Mouse (Mus musculus) lung, embryonic 16.5 days (tissue): ENCODE data around the gene Gm10134. TPM values are rescaled to one million over a fixed set of nuclear protein-coding genes. Genes with fewer than 3 reads are reported as not detected.
"Not testable (repeated sequence)": the region's sequence is repeated elsewhere in the genome, so short reads cannot be mapped to it uniquely, and the experiment has no call there.

Source experiments
- ATAC-seq: fragments of 200-750 bp; cut with Nextera tagmentation; 2 replicates; pipeline ENCODE4 v1.8.0; 2017; ENCODE audit warnings: low read depth, mild to moderate bottlenecking, moderate library complexity
- H3K27ac ChIP-seq: fragments of 300-500 bp; sonication (generic); 2 replicates; pipeline ENCODE4 v1.5.1; 2014; ENCODE audit warnings: mild to moderate bottlenecking, control low read depth, low read length
- H3K27me3 ChIP-seq: fragments of 300-500 bp; sonication (generic); 2 replicates; pipeline ENCODE4 v1.6.1; 2014; ENCODE audit warnings: low read depth, low read length, mixed read lengths; ENCODE audit not compliant: control insufficient read depth, insufficient read depth
- H3K36me3 ChIP-seq: fragments of 300-500 bp; sonication (generic); 2 replicates; pipeline ENCODE4 v1.6.1; 2014; ENCODE audit warnings: low read length; ENCODE audit not compliant: control insufficient read depth, insufficient read depth
- H3K4me1 ChIP-seq: fragments of 300-500 bp; sonication (generic); replicated peaks from 2 replicates; pipeline ENCODE4 v1.6.1; 2014; ENCODE audit warnings: low read length, mixed read lengths; ENCODE audit not compliant: control insufficient read depth, insufficient read depth
- H3K4me2 ChIP-seq: fragments of 300-500 bp; sonication (generic); 2 replicates; pipeline ENCODE4 v1.6.1; 2014; ENCODE audit warnings: low read depth, low read length, control low read depth
- H3K4me3 ChIP-seq: fragments of 300-500 bp; sonication (generic); 2 replicates; pipeline ENCODE4 v1.5.1; 2014; ENCODE audit warnings: mild to moderate bottlenecking, low read length, control low read depth
- H3K9ac ChIP-seq: fragments of 300-500 bp; sonication (generic); 2 replicates; pipeline ENCODE4 v1.6.1; 2014; ENCODE audit warnings: low read length, control low read depth
- H3K9me3 ChIP-seq: fragments of 300-500 bp; sonication (generic); 2 replicates; pipeline ENCODE4 v1.6.1; 2016; ENCODE audit warnings: low read length; ENCODE audit not compliant: control insufficient read depth
- WGBS: fragments of 180-500 bp; shearing (Covaris S2); extraction: QIAGEN DNeasy Blood & Tissue Kit; methylation state at CpG from one replicate; pipeline ENCODE4 v1.1.7; 2014; 5-methylcytosine and 5-hydroxymethylcytosine counted together
- polyA plus RNA-seq: library from polyadenylated mRNA; unstranded; fragments of >200 nt; fragmentation: Nextera tagmentation; extraction: Ambion mirVana; gene quantifications from 2 replicates; pipeline ENCODE4 v1.2.1, GENCODE M21; 2015

The Gm10134 gene
- polyA plus RNA-seq, 1 experiment from 2014 or later, result 3.4 TPM

GRCm38 (mm10) chr2:28470591-28470990, 35.3 kb upstream of the Gm10134 start:
- Histone ChIP-seq H3K36me3 (peaks cover 37% of the 10 kb centered on the region), H3K4me3 (no peak overlapping the region), H3K9me3 (0 out of 2 replicates have a peak, but pooled peaks cover 7% of the 10 kb centered on the region), H3K9ac (no peak overlapping the region), H3K4me2 (no peak overlapping the region), H3K27ac (no peak overlapping the region), H3K4me1 (peaks cover 11% of the 10 kb centered on the region), H3K27me3 (no peaks in the 10 kb centered on the region)
- WGBS, result 84% methylated on average over 2 of the region's 2 CpGs
- no peak for ATAC-seq

- WGBS, result 91% methylated on average over 8 of the region's 8 CpGs
- not testable (repeated sequence) for H3K9me3 ChIP-seq
Measured at GRCm38 (mm10) chr2:28472011-28472410, 33.9 kb upstream of the Gm10134 start.

GRCm38 (mm10) chr2:28477993-28478392, 27.9 kb upstream of the Gm10134 start:
- not testable (repeated sequence) for H3K36me3 ChIP-seq, H3K4me3 ChIP-seq, H3K27me3 ChIP-seq, H3K4me1 ChIP-seq, H3K4me2 ChIP-seq, ATAC-seq, H3K9ac ChIP-seq, H3K9me3 ChIP-seq, H3K27ac ChIP-seq
- 92% methylated on average over 5 of the region's 5 CpGs for WGBS

More at GRCm38 (mm10) chr2:28472011-28472410, 33.9 kb upstream of the Gm10134 start:
- not testable (repeated sequence) for H3K4me2 ChIP-seq, H3K4me1 ChIP-seq, H3K9ac ChIP-seq, ATAC-seq, H3K4me3 ChIP-seq, H3K27ac ChIP-seq, H3K27me3 ChIP-seq
- H3K36me3 ChIP-seq, result peaks cover 37% of the 10 kb centered on the region

GRCm38 (mm10) chr2:28479208-28480204, 26.4 kb upstream of the Gm10134 start:
- Histone ChIP-seq H3K4me1 (no peaks in the 10 kb centered on the region), H3K27me3 (no peaks in the 10 kb centered on the region), H3K36me3 (no peaks in the 10 kb centered on the region), H3K9me3 (no peaks in the 10 kb centered on the region), H3K4me3 (no peak overlapping the region), H3K4me2 (no peak overlapping the region), H3K9ac (no peak overlapping the region), H3K27ac (no peak overlapping the region)
- ATAC-seq, result no peak
- WGBS, result 59% methylated on average over 20 of the region's 20 CpGs

GRCm38 (mm10) chr2:28483861-28484260, 22.0 kb upstream of the Gm10134 start:
- Histone ChIP-seq H3K27ac (no peak overlapping the region), H3K4me3 (no peak overlapping the region), H3K27me3 (no peaks in the 10 kb centered on the region), H3K36me3 (no peaks in the 10 kb centered on the region), H3K4me1 (no peaks in the 10 kb centered on the region), H3K4me2 (no peak overlapping the region), H3K9me3 (no peaks in the 10 kb centered on the region), H3K9ac (no peak overlapping the region)
- ATAC-seq, result no peak
- 63% methylated on average over 2 of the region's 2 CpGs for WGBS

- 58% methylated on average over 2 of the region's 2 CpGs for whole genome bisulfite sequencing
- no peak overlapping the region for H3K27ac ChIP-seq
Measured at GRCm38 (mm10) chr2:28494521-28494920, 11.4 kb upstream of the Gm10134 start.

GRCm38 (mm10) chr2:28495207-28495756, 10.6 kb upstream of the Gm10134 start:
- no peak overlapping the region for H3K9ac ChIP-seq
- no peak for ATAC-seq
- no peaks in the 10 kb centered on the region for H3K27me3 ChIP-seq
- H3K36me3 ChIP-seq, result no peaks in the 10 kb centered on the region
- WGBS, result 59% methylated on average over 14 of the region's 14 CpGs
- H3K9me3 ChIP-seq, result no peaks in the 10 kb centered on the region
- H3K4me3 ChIP-seq, result no peak overlapping the region
- H3K4me1 ChIP-seq, result peaks cover 5% of the 10 kb centered on the region; the same call in 1 of the 2 replicates
- H3K27ac ChIP-seq, result no peak overlapping the region
- no peak overlapping the region for H3K4me2 ChIP-seq

More at GRCm38 (mm10) chr2:28494521-28494920, 11.4 kb upstream of the Gm10134 start:
- ATAC-seq, result no peak
- Histone ChIP-seq H3K4me3 (no peak overlapping the region), H3K4me2 (no peak overlapping the region), H3K4me1 (peaks cover 5% of the 10 kb centered on the region; the same call in 1 of the 2 replicates), H3K9ac (no peak overlapping the region), H3K27me3 (no peaks in the 10 kb centered on the region), H3K9me3 (no peaks in the 10 kb centered on the region), H3K36me3 (no peaks in the 10 kb centered on the region)

GRCm38 (mm10) chr2:28495801-28496595, 9.9 kb upstream of the Gm10134 start:
- peaks cover 5% of the 10 kb centered on the region; the same call in 1 of the 2 replicates for H3K4me1 ChIP-seq
- H3K9ac ChIP-seq, result 0 out of 2 replicates have a peak overlapping the region, but pooled peaks have one; percentile 0
- 74% methylated on average over 16 of the region's 16 CpGs for WGBS
- H3K9me3 ChIP-seq, result no peaks in the 10 kb centered on the region
- H3K4me2 ChIP-seq, result no peak overlapping the region
- no peaks in the 10 kb centered on the region for H3K27me3 ChIP-seq
- H3K4me3 ChIP-seq, result no peak overlapping the region
- H3K36me3 ChIP-seq, result no peaks in the 10 kb centered on the region
- H3K27ac ChIP-seq, result peak overlapping the region; percentile 1; the same call in 1 of the 2 replicates
- no peak for ATAC-seq
